14 mouse cellular contexts compared by ENCODE assay signal in the genomic region with DNA sequence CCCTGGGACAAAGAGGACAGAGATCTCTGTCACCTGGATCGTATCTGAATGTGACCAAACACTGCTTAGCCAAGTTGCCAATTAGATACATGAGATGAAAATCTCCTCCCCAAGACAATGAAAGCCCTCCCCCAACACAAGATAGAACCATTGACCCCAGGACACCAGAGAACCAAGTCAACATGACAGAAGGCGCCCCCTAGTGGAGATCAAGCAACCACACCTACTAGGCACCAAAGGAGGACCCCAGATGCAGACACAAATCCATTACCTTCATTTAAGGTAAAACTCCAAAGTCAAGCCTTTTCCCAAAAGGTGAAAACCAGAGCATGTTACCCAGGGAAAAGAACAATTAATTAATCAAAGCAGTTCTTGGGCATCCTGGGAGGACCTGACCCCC. TPM values are rescaled to one million over a fixed set of nuclear protein-coding genes. Genes with fewer than 3 reads are reported as not detected.
DNase-seq lines count a peak whose midpoint lies in the region; ATAC-seq and TF ChIP-seq lines count a peak whose summit lies in the region.
"Had no signal": no experiment of that assay in that cellular context is flagged by ENCODE, and none has a peak within 500 bp of the region (broad histone marks: within the 10 kb centered on the region; RNA-seq: fewer than 3 reads in every experiment).

No protein-coding gene starts in this region.

- H3K9me3 ChIP-seq in intestine, postnatal 0 days (ENCODE audit: control insufficient read depth) = no peaks in the 10 kb centered on the region
- H3K9me3 ChIP-seq in intestine, embryonic 15.5 days = no peaks in the 10 kb centered on the region
- H3K9me3 ChIP-seq in stomach, postnatal 0 days (ENCODE audit: control insufficient read depth, low read length) = no peaks in the 10 kb centered on the region
- H3K9me3 ChIP-seq in forebrain, embryonic 13.5 days (replicated peaks) = no peaks in the 10 kb centered on the region
- H3K9me3 ChIP-seq: forebrain, embryonic 15.5 days; hindbrain, embryonic 13.5 days had no signal

- TF ChIP-seq EP300 in stomach, postnatal 0 days (optimal IDR thresholded peaks at IDR 0.05) = no peak

- H3K4me3 ChIP-seq in intestine, postnatal 0 days (ENCODE audit: low read depth, low read length) = no peak overlapping the region
- no peak overlapping the region for H3K4me3 ChIP-seq in intestine, embryonic 15.5 days (replicated peaks)
- H3K4me3 ChIP-seq in bone marrow macrophage, adult 2 months (ENCODE audit: insufficient read depth, low read length) = no peak overlapping the region
- no peak overlapping the region for H3K4me3 ChIP-seq in stomach, postnatal 0 days (ENCODE audit: low read depth, low read length)
- no peak overlapping the region for H3K4me3 ChIP-seq in forebrain, embryonic 13.5 days
- H3K4me3 ChIP-seq: forebrain, embryonic 15.5 days; hindbrain, embryonic 13.5 days had no signal

- H3K4me1 ChIP-seq in intestine, postnatal 0 days (replicated peaks; ENCODE audit: control insufficient read depth, insufficient read depth, low read length) = no peaks in the 10 kb centered on the region; the same call in 1 of the 2 replicates
- H3K4me1 ChIP-seq in intestine, embryonic 15.5 days (replicated peaks) = peaks cover 2% of the 10 kb centered on the region; the same call in 1 of the 2 replicates
- H3K4me1 ChIP-seq in bone marrow macrophage, adult 2 months (ENCODE audit: control insufficient read depth, insufficient read depth, low read length) = no peaks in the 10 kb centered on the region
- no peaks in the 10 kb centered on the region for H3K4me1 ChIP-seq in stomach, postnatal 0 days (replicated peaks; ENCODE audit: control insufficient read depth, insufficient read depth)
- H3K4me1 ChIP-seq in forebrain, embryonic 13.5 days = peaks cover 14% of the 10 kb centered on the region; the same call in 1 of the 2 replicates

- TF ChIP-seq POLR2A in bone marrow macrophage, adult 2 months (IDR thresholded peaks at IDR 0.05; ENCODE audit: borderline replicate concordance, low read depth, low read length) = no peak

- DNase-seq in thymus, postnatal 0 days (ENCODE audit: low spot score) = peak; percentile 43
- no peak for DNase-seq in thymus, adult 18-20 months
- DNase-seq in stomach, postnatal 0 days (ENCODE audit: low spot score) = no peak
- DNase-seq in yolk sac, embryonic 10.5 days (ENCODE audit: low spot score) = no peak
- DNase-seq: heart, adult 11 months; kidney, postnatal 4 days; lung, postnatal 36 days had no signal

- no peak for ATAC-seq in intestine, postnatal 0 days
- no peak for ATAC-seq in intestine, embryonic 15.5 days
- ATAC-seq in stomach, postnatal 0 days (ENCODE audit: low FRiP score, low TSS enrichment) = no peak
- no peak for ATAC-seq in forebrain, embryonic 13.5 days
- ATAC-seq: forebrain, embryonic 15.5 days had no signal

- H3K36me3 ChIP-seq in intestine, postnatal 0 days (ENCODE audit: control insufficient read depth, insufficient read depth) = peaks cover 4% of the 10 kb centered on the region; the same call in 1 of the 2 replicates
- H3K36me3 ChIP-seq in intestine, embryonic 15.5 days = no peaks in the 10 kb centered on the region
- H3K36me3 ChIP-seq in stomach, postnatal 0 days (ENCODE audit: control insufficient read depth, insufficient read depth, low read length) = no peaks in the 10 kb centered on the region
- H3K36me3 ChIP-seq in forebrain, embryonic 13.5 days (ENCODE audit: poor library complexity, severe bottlenecking) = no peaks in the 10 kb centered on the region
- H3K36me3 ChIP-seq: forebrain, embryonic 15.5 days; hindbrain, embryonic 13.5 days had no signal

- no peak overlapping the region for H3K27ac ChIP-seq in intestine, postnatal 0 days (ENCODE audit: low read depth, low read length)
- H3K27ac ChIP-seq in intestine, embryonic 15.5 days = no peak overlapping the region
- H3K27ac ChIP-seq in bone marrow macrophage, adult 2 months (ENCODE audit: insufficient read depth, low read depth, low read length) = no peak overlapping the region
- no peak overlapping the region for H3K27ac ChIP-seq in stomach, postnatal 0 days (replicated peaks)
- no peak overlapping the region for H3K27ac ChIP-seq in forebrain, embryonic 13.5 days
- H3K27ac ChIP-seq: forebrain, embryonic 15.5 days; hindbrain, embryonic 13.5 days had no signal

- WGBS in intestine, postnatal 0 days = 53% methylated on average over 2 of the region's 2 CpGs
- 55% methylated on average over 2 of the region's 2 CpGs for WGBS in intestine, embryonic 15.5 days
- whole genome bisulfite sequencing in stomach, postnatal 0 days = 51% methylated on average over 2 of the region's 2 CpGs
- WGBS in forebrain, embryonic 13.5 days = 48% methylated on average over 2 of the region's 2 CpGs

- no peak overlapping the region for H3K9ac ChIP-seq in intestine, postnatal 0 days (ENCODE audit: low read depth, low read length)
- no peak overlapping the region for H3K9ac ChIP-seq in intestine, embryonic 15.5 days
- H3K9ac ChIP-seq in stomach, postnatal 0 days (ENCODE audit: low read length) = no peak overlapping the region
- no peak overlapping the region for H3K9ac ChIP-seq in forebrain, embryonic 13.5 days
- H3K9ac ChIP-seq: forebrain, embryonic 15.5 days; hindbrain, embryonic 13.5 days had no signal

- no peak overlapping the region for H3K4me2 ChIP-seq in intestine, postnatal 0 days (replicated peaks; ENCODE audit: low read depth)
- H3K4me2 ChIP-seq in intestine, embryonic 15.5 days (replicated peaks) = no peak overlapping the region
- H3K4me2 ChIP-seq in stomach, postnatal 0 days (replicated peaks; ENCODE audit: low read depth) = no peak overlapping the region
- H3K4me2 ChIP-seq in forebrain, embryonic 13.5 days = no peak overlapping the region
- H3K4me2 ChIP-seq: forebrain, embryonic 15.5 days; hindbrain, embryonic 13.5 days had no signal

- TF ChIP-seq CTCF in intestine, postnatal 0 days (IDR thresholded peaks at IDR 0.05; ENCODE audit: low read depth) = peak; percentile 66
- peak; percentile 51; the same call in 1 of the 2 replicates for TF ChIP-seq CTCF in bone marrow macrophage, adult 2 months (IDR thresholded peaks at IDR 0.05; ENCODE audit: low read depth, low read length)
- TF ChIP-seq CTCF in stomach, postnatal 0 days (IDR thresholded peaks at IDR 0.05; ENCODE audit: low read depth) = peak; percentile 56

- H3K27me3 ChIP-seq in intestine, postnatal 0 days (replicated peaks; ENCODE audit: control insufficient read depth, insufficient read depth, low read length) = 0 out of 2 replicates have a peak, but pooled peaks cover 5% of the 10 kb centered on the region
- peaks cover 39% of the 10 kb centered on the region for H3K27me3 ChIP-seq in intestine, embryonic 15.5 days (replicated peaks)
- H3K27me3 ChIP-seq in stomach, postnatal 0 days (ENCODE audit: control insufficient read depth, insufficient read depth, low read length) = peaks cover 2% of the 10 kb centered on the region; the same call in 1 of the 2 replicates
- H3K27me3 ChIP-seq in forebrain, embryonic 13.5 days = peaks cover 43% of the 10 kb centered on the region

RNA-seq across cellular contexts. Expression of a gene that starts 3.6 kb away (rescaled TPM):
- polyA plus RNA-seq in intestine, postnatal 0 days (2015; fragmentation: Nextera tagmentation; extraction: Ambion mirVana) = 31.7 and 38.8 TPM in 2 replicates
- 24.8 and 27.1 TPM in 2 replicates for polyA plus RNA-seq in intestine, embryonic 15.5 days (2015; fragmentation: Nextera tagmentation; extraction: Ambion mirVana)
- polyA plus RNA-seq in thymus, postnatal 0 days (2015; fragmentation: Nextera tagmentation; extraction: Ambion mirVana) = 7.3 and 9.9 TPM in 2 replicates
- not detected in 2 replicates for polyA plus RNA-seq in bone marrow macrophage, adult 2 months (2012; ENCODE audit: insufficient read depth, insufficient read length, missing spikeins)
- 11.3 and 13.3 TPM in 2 replicates for polyA plus RNA-seq in stomach, postnatal 0 days (2015; fragmentation: Nextera tagmentation; extraction: Ambion mirVana)
- polyA plus RNA-seq in forebrain, embryonic 13.5 days (2015; fragmentation: Nextera tagmentation; extraction: Ambion mirVana) = 33.2 and 42.1 TPM in 2 replicates

RNA-seq across cellular contexts. Expression of a gene that starts 40.3 kb away (rescaled TPM):
- polyA plus RNA-seq in intestine, postnatal 0 days (2015; fragmentation: Nextera tagmentation; extraction: Ambion mirVana) = 0.16 and 0.21 TPM in 2 replicates
- polyA plus RNA-seq in intestine, embryonic 15.5 days (2015; fragmentation: Nextera tagmentation; extraction: Ambion mirVana) = 0.10 TPM in 1 of 2 replicates, not detected in the other
- 0.50 and 0.79 TPM in 2 replicates for polyA plus RNA-seq in thymus, postnatal 0 days (2015; fragmentation: Nextera tagmentation; extraction: Ambion mirVana)
- polyA plus RNA-seq in bone marrow macrophage, adult 2 months (2012; ENCODE audit: insufficient read depth, insufficient read length, missing spikeins) = 0.28 TPM in 1 of 2 replicates, not detected in the other
- 0.05 TPM in 1 of 2 replicates, not detected in the other for polyA plus RNA-seq in stomach, postnatal 0 days (2015; fragmentation: Nextera tagmentation; extraction: Ambion mirVana)
- polyA plus RNA-seq in forebrain, embryonic 13.5 days (2015; fragmentation: Nextera tagmentation; extraction: Ambion mirVana) = 0.31 and 0.35 TPM in 2 replicates
- polyA plus RNA-seq: embryonic facial prominence, embryonic 11.5 days had no signal

RNA-seq across cellular contexts. Expression of a gene that starts 51.4 kb away (rescaled TPM):
- 0.50 and 0.52 TPM in 2 replicates for polyA plus RNA-seq in intestine, postnatal 0 days (2015; fragmentation: Nextera tagmentation; extraction: Ambion mirVana)
- polyA plus RNA-seq in intestine, embryonic 15.5 days (2015; fragmentation: Nextera tagmentation; extraction: Ambion mirVana) = 1.2 and 2.3 TPM in 2 replicates
- 13.9 and 15.2 TPM in 2 replicates for polyA plus RNA-seq in thymus, postnatal 0 days (2015; fragmentation: Nextera tagmentation; extraction: Ambion mirVana)
- 0.67 and 0.68 TPM in 2 replicates for polyA plus RNA-seq in bone marrow macrophage, adult 2 months (2012; ENCODE audit: insufficient read depth, insufficient read length, missing spikeins)
- polyA plus RNA-seq in stomach, postnatal 0 days (2015; fragmentation: Nextera tagmentation; extraction: Ambion mirVana) = 0.34 and 0.79 TPM in 2 replicates
- polyA plus RNA-seq in forebrain, embryonic 13.5 days (2015; fragmentation: Nextera tagmentation; extraction: Ambion mirVana) = 4.3 and 4.9 TPM in 2 replicates
